Mouse (Mus musculus): Measurements from ENCODE around the gene Fcnb. TPM values are rescaled to one million over a fixed set of nuclear protein-coding genes. Genes with fewer than 3 reads are reported as not detected.

The Fcnb gene
- polyA plus RNA-seq, 1 experiment from 2014 or later: not detected

GRCm38 (mm10) chr2:28103653-28104052 is 19.0 kb upstream of the Fcnb start:
- ATAC-seq (no peak), DNase-seq (ENCODE audit: low read depth, low spot score) (no peak)
- no peak for TF ChIP-seq CTCF (IDR thresholded peaks at IDR 0.05)
- in situ Hi-C loops (cut with MboI; ENCODE audit: low pct_unique_long_range_greater_than_20kb): no loop called here
- CTCF ChIA-PET: no interaction called here
- H3K27me3 ChIP-seq: peaks cover 26% of the 10 kb centered on the region
- POLR2A ChIA-PET: interaction anchor here (0.8 kb wide), 1 partner anchor 88 kb away, joined by 5 read pairs; no protein-coding TSS in a partner anchor

GRCm38 (mm10) chr2:28101892-28102291 is 17.2 kb upstream of the Fcnb start:
- DNase-seq (ENCODE audit: low read depth, low spot score) (no peak), ATAC-seq (no peak)
- ChIA-PET CTCF (no interaction called here), POLR2A (no interaction called here)
- H3K27me3 ChIP-seq: peaks cover 24% of the 10 kb centered on the region
- no peak for TF ChIP-seq CTCF (IDR thresholded peaks at IDR 0.05)
- in situ Hi-C loops (cut with MboI; ENCODE audit: low pct_unique_long_range_greater_than_20kb): no loop called here

- TF ChIP-seq CTCF (IDR thresholded peaks at IDR 0.05): no peak
- ChIA-PET CTCF (no interaction called here), POLR2A (interaction anchor here (0.7 kb wide), 1 partner anchor 29 kb away, joined by 4 read pairs; no protein-coding TSS in a partner anchor)
- in situ Hi-C loops (cut with MboI; ENCODE audit: low pct_unique_long_range_greater_than_20kb): no loop called here
- no peak for DNase-seq (ENCODE audit: low read depth, low spot score)
- ATAC-seq: no peak
- H3K27me3 ChIP-seq: peaks cover 23% of the 10 kb centered on the region
These were observed 16.3 kb upstream of the Fcnb start for GRCm38 (mm10) chr2:28100796-28101483.

GRCm38 (mm10) chr2:28098547-28099505 is 14.1 kb upstream of the Fcnb start:
- no peak for ATAC-seq
- no peak for DNase-seq (ENCODE audit: low read depth, low spot score)
- in situ Hi-C loops (cut with MboI; ENCODE audit: low pct_unique_long_range_greater_than_20kb): no loop called here
- H3K27me3 ChIP-seq: peaks cover 25% of the 10 kb centered on the region
- ChIA-PET POLR2A (no interaction called here), CTCF (no interaction called here)
- no peak for TF ChIP-seq CTCF (IDR thresholded peaks at IDR 0.05)

- no peak for ATAC-seq
- ChIA-PET CTCF (no interaction called here), POLR2A (no interaction called here)
- TF ChIP-seq CTCF (IDR thresholded peaks at IDR 0.05): no peak
- no peak for DNase-seq (ENCODE audit: low read depth, low spot score)
- in situ Hi-C loops (cut with MboI; ENCODE audit: low pct_unique_long_range_greater_than_20kb): no loop called here
- H3K27me3 ChIP-seq: peaks cover 27% of the 10 kb centered on the region
These were observed 12.1 kb upstream of the Fcnb start for GRCm38 (mm10) chr2:28096751-28097309.

- in situ Hi-C loops (cut with MboI; ENCODE audit: low pct_unique_long_range_greater_than_20kb): no loop called here
- TF ChIP-seq CTCF (IDR thresholded peaks at IDR 0.05): no peak
- DNase-seq (ENCODE audit: low read depth, low spot score) (no peak), ATAC-seq (no peak)
- CTCF ChIA-PET: interaction anchor here (0.5 kb wide), 1 partner anchor 96 kb away, joined by 3 read pairs; no protein-coding TSS in a partner anchor
- POLR2A ChIA-PET: no interaction called here
- peaks cover 16% of the 10 kb centered on the region for H3K27me3 ChIP-seq
These were observed 7.4 kb upstream of the Fcnb start for GRCm38 (mm10) chr2:28092099-28092498.

GRCm38 (mm10) chr2:28091042-28091441 is 6.4 kb upstream of the Fcnb start:
- in situ Hi-C loops (cut with MboI; ENCODE audit: low pct_unique_long_range_greater_than_20kb): no loop called here
- DNase-seq (ENCODE audit: low read depth, low spot score): no peak
- no peak for ATAC-seq
- POLR2A ChIA-PET: no interaction called here
- TF ChIP-seq CTCF (IDR thresholded peaks at IDR 0.05): no peak
- peaks cover 21% of the 10 kb centered on the region for H3K27me3 ChIP-seq
- CTCF ChIA-PET: no interaction called here

GRCm38 (mm10) chr2:28090299-28091008 is 5.8 kb upstream of the Fcnb start:
- ATAC-seq: no peak
- H3K27me3 ChIP-seq: peaks cover 25% of the 10 kb centered on the region
- in situ Hi-C loops (cut with MboI; ENCODE audit: low pct_unique_long_range_greater_than_20kb): no loop called here
- no peak for DNase-seq (ENCODE audit: low read depth, low spot score)
- TF ChIP-seq CTCF (IDR thresholded peaks at IDR 0.05): no peak
- POLR2A ChIA-PET: interaction anchor here (0.6 kb wide), 1 partner anchor 83 kb away, joined by 5 read pairs; no protein-coding TSS in a partner anchor
- CTCF ChIA-PET: no interaction called here

GRCm38 (mm10) chr2:28089095-28089494 is 4.4 kb upstream of the Fcnb start:
- peaks cover 20% of the 10 kb centered on the region for H3K27me3 ChIP-seq
- DNase-seq (ENCODE audit: low read depth, low spot score): no peak
- ChIA-PET CTCF (no interaction called here), POLR2A (no interaction called here)
- no peak for TF ChIP-seq CTCF (IDR thresholded peaks at IDR 0.05)
- no peak for ATAC-seq
- in situ Hi-C loops (cut with MboI; ENCODE audit: low pct_unique_long_range_greater_than_20kb): no loop called here

GRCm38 (mm10) chr2:28086112-28086511 is 1.4 kb upstream of the Fcnb start:
- peaks cover 14% of the 10 kb centered on the region for H3K27me3 ChIP-seq
- TF ChIP-seq CTCF (IDR thresholded peaks at IDR 0.05): no peak
- CTCF ChIA-PET: no interaction called here
- in situ Hi-C loops (cut with MboI; ENCODE audit: low pct_unique_long_range_greater_than_20kb): no loop called here
- no peak for ATAC-seq
- DNase-seq (ENCODE audit: low read depth, low spot score): no peak
- POLR2A ChIA-PET: no interaction called here
